Mouse (Mus musculus) liver, adult 2 months (tissue): ENCODE measurements at regions not wholly inside any gene's neighbourhood (a gene's known extent, or its start where the extent isn't known, plus 50 kb on each side); places are given as distances from the start of the nearest gene placed in this dataset.

Source experiments
- DNase-seq: peaks from one replicate; pipeline ENCODE4 v3.0.0-alpha.2; 2011; ENCODE audit warnings: low read depth, low spot score; ENCODE audit errors: extremely low read depth
- H3K27ac ChIP-seq: fragments of 200-500 bp; replicated peaks from 2 replicates; pipeline ENCODE4 v1.5.1; 2012; ENCODE audit warnings: low read depth, mild to moderate bottlenecking, control low read depth, inconsistent platforms, low read length; ENCODE audit not compliant: insufficient read depth
- H3K27me3 ChIP-seq: fragments of 200-500 bp; 2 replicates; pipeline ENCODE4 v1.6.1; 2012; ENCODE audit warnings: mild to moderate bottlenecking, moderate library complexity, low read length, inconsistent platforms; ENCODE audit not compliant: control insufficient read depth, insufficient read depth
- H3K36me3 ChIP-seq: fragments of 200-500 bp; 2 replicates; pipeline ENCODE4 v1.6.1; 2012; ENCODE audit warnings: low read length, inconsistent platforms; ENCODE audit not compliant: control insufficient read depth, insufficient read depth
- H3K4me1 ChIP-seq: fragments of 200-500 bp; 2 replicates; pipeline ENCODE4 v1.6.1; 2011; ENCODE audit warnings: low read length; ENCODE audit not compliant: control insufficient read depth, insufficient read depth
- H3K4me3 ChIP-seq: fragments of 200-500 bp; 2 replicates; pipeline ENCODE4 v1.5.1; 2011; ENCODE audit warnings: low read depth, mild to moderate bottlenecking, control low read depth, low read length, moderate library complexity; ENCODE audit not compliant: insufficient read depth
- H3K79me2 ChIP-seq: fragments of 200-500 bp; 2 replicates; pipeline ENCODE4 v1.6.1; 2012; ENCODE audit warnings: inconsistent platforms, mild to moderate bottlenecking, low read length, moderate library complexity; ENCODE audit not compliant: control insufficient read depth, insufficient read depth
- H3K9ac ChIP-seq: fragments of 200-500 bp; 2 replicates; pipeline ENCODE4 v1.6.1; 2012; ENCODE audit warnings: low read depth, mild to moderate bottlenecking, control low read depth, inconsistent platforms, low read length
- CTCF ChIP-seq: fragments of 200-500 bp; IDR thresholded peaks from 2 replicates; pipeline ENCODE4 v1.5.1; 2011; ENCODE audit warnings: low read depth, low read length, control low read depth
- POLR2A ChIP-seq: fragments of 200-500 bp; IDR thresholded peaks from 2 replicates; pipeline ENCODE4 v1.6.1; 2011; ENCODE audit warnings: low read length, control low read depth; ENCODE audit not compliant: insufficient read depth; ENCODE audit errors: extremely low read depth
- WGBS: fragments of 180-500 bp; shearing (Covaris S2); methylation state at CpG from one replicate; pipeline ENCODE4 v1.1.7; 2018; 5-methylcytosine and 5-hydroxymethylcytosine counted together

DNA sequence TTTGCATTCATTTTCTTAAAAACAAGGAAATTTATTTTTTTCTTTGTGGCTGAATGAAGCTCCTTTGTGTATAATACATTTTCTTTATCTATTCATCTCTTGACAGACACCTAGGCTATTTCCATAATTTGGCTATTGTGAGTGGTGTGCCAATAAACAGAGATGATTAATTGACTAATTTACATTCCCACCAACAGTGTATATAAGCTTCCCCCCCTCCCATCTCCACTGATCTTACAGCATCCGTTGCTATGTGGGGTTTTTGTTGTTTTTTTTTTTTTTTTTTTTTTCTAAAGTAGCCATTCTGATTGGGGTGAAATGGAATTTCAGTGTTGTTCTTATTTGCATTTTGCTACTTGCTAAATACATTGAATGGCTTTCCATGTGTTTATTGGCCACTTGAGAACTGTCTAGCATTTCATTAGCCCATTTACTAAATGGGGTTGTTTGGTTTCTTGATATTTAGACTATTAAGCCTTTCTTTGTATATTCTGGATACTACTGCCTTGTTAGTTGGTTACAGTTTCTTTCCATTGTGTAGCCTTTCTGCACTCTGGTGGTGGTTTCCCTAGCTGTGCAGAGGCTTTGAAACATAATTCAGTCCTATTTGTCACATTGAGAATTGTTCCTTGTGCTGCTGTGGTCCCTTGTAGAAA, 153.8 kb upstream of the Mad2l1 start:
- Histone ChIP-seq H3K9ac (no peak overlapping the region), H3K27me3 (no peaks in the 10 kb centered on the region), H3K36me3 (no peaks in the 10 kb centered on the region), H3K79me2 (no peaks in the 10 kb centered on the region), H3K27ac (no peak overlapping the region), H3K4me3 (no peak overlapping the region), H3K4me1 (no peaks in the 10 kb centered on the region)
- TF ChIP-seq CTCF = no peak
- no peak for TF ChIP-seq POLR2A
- WGBS = 52% methylated on average over 1 of the region's 1 CpGs
- no peak for DNase-seq

DNA sequence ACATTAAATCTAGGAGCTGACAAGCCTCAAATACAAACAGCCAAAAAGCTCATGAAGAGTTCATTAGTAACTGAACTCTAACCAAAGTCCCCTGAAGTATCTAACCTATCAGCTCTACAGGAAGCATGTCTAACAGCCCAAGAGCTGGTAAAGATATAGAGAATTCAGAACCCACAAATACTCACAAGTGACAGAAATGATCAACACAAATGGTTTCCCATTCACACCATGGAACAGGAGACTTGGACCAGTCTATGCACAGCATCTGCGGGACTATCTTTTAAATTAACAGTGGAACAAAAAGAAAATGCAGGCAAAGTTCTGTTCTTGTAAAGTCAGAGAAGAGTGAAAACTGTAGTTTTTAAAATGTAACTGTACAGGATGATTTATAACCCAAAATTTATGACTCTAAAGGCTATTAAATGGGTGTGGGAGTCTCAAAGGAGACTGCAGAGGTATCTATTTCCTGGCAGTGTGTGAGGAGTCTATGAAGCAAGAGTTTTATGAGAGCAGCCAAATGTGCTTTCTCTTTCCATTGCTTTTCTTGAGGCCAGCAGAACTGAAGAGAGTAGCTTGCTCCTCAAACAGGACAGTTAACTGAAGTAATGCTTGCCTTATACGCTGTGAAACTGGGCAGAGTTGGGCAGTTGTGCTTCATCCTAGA, 152.7 kb upstream of the Mad2l1 start:
- 94% methylated on average over 2 of the region's 2 CpGs for WGBS
- TF ChIP-seq POLR2A (no peak), CTCF (no peak)
- no peak overlapping the region for H3K9ac ChIP-seq
- DNase-seq = no peak
- H3K36me3 ChIP-seq = no peaks in the 10 kb centered on the region
- H3K4me3 ChIP-seq = no peak overlapping the region
- H3K27ac ChIP-seq = no peak overlapping the region
- H3K27me3 ChIP-seq = no peaks in the 10 kb centered on the region
- no peaks in the 10 kb centered on the region for H3K79me2 ChIP-seq
- H3K4me1 ChIP-seq = no peaks in the 10 kb centered on the region

DNA sequence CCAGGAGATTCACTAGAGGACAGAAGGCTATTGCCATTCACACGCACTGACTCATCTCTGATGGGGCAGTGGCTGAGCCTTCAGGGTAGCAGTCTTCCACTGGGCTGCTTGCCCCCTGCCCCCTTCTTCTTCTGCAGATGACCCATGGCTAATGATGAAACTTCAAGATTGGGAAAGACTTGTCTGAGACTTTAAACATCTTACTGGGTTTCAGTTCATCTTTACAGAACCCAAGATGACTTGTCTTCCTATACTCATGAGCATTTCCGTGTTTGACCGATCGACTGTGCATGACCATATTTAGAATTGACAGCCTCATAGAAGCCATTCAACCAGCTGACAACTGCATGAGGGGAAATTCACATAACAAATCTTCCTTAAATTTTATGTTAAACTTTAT, 140.0 kb upstream of the Mad2l1 start:
- no peaks in the 10 kb centered on the region for H3K36me3 ChIP-seq
- 82% methylated on average over 4 of the region's 4 CpGs for WGBS
- no peak overlapping the region for H3K27ac ChIP-seq
- no peaks in the 10 kb centered on the region for H3K79me2 ChIP-seq
- TF ChIP-seq POLR2A (no peak), CTCF (no peak)
- no peaks in the 10 kb centered on the region for H3K4me1 ChIP-seq
- no peak overlapping the region for H3K9ac ChIP-seq
- no peak overlapping the region for H3K4me3 ChIP-seq
- no peak for DNase-seq
- no peaks in the 10 kb centered on the region for H3K27me3 ChIP-seq

DNA sequence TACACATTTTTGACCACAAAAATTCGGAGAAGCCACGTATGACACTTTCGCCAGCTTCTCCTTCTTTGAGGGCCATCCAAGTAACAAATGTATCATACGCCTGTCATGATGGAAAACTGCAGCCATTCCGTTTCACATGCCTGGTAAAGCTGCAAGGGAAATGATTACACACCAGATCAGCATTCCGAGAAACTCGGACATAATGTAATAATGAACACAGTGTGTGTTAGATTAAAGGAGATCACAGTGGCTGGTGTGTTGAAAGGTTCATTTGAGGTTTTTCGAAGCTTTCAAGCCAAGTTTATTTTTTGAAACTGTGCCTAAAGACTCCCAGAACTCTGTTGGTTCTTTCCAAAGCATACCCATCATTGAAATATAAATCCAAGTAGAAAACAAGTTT, 137.8 kb upstream of the Mad2l1 start:
- whole genome bisulfite sequencing = 87% methylated on average over 8 of the region's 8 CpGs
- no peak for DNase-seq
- no peaks in the 10 kb centered on the region for H3K4me1 ChIP-seq
- no peak overlapping the region for H3K9ac ChIP-seq
- H3K27me3 ChIP-seq = no peaks in the 10 kb centered on the region
- no peak overlapping the region for H3K27ac ChIP-seq
- no peaks in the 10 kb centered on the region for H3K79me2 ChIP-seq
- TF ChIP-seq CTCF (no peak), POLR2A (no peak)
- H3K36me3 ChIP-seq = no peaks in the 10 kb centered on the region
- H3K4me3 ChIP-seq = no peak overlapping the region

DNA sequence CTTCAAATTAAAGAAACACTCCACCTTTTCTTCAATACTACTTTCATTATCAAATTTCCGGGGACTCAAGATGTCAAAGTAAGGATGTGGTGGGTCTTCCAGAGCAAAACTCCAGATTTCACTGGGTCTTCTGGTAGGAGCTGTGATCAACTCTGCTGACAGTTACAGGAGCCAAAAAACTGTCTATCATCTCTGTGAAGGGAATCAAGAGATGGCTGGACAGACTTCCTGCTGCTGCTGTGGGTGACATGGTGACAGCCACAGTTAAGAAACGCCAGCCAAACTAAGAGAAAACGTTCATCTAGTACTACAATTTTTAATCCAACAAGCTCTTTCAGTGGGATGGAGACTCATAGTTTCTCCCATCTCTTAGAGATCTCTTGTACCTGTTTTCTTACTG, 136.5 kb upstream of the Mad2l1 start:
- no peaks in the 10 kb centered on the region for H3K79me2 ChIP-seq
- no peak for TF ChIP-seq POLR2A
- no peak for TF ChIP-seq CTCF
- WGBS = 79% methylated on average over 3 of the region's 3 CpGs

DNA sequence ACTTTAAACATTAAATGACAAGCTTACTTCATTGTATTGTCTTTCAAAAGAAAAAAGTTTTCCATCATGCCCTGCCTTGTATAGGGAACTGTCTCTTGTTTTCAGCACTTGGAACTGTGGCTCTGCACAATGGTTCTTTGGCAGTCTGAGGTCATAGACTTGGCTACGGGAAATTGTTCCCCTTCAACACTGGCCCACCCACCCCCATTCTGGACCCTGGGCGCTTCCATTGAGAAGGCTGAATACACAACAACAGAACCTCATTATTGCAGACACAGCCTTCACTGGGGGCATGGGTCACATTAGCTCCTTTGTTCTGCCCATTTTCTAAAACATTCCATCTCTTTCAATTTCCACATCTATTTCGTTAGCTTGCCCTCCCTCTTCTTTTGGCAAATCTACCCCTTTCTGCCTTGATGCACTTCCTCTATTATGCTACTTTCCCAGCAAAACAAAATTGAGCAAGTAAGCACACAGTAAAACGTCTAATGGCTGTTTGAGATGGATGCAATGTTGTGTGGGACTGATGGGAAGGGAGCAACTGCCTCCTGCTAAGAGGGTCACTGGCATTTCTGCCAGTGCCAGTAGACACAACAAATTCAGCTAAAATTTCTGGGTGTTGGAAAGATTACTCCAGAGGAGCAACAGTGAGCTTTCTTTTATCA, 136.0 kb upstream of the Mad2l1 start:
- DNase-seq = no peak
- H3K9ac ChIP-seq = no peak overlapping the region
- H3K36me3 ChIP-seq = no peaks in the 10 kb centered on the region
- H3K4me3 ChIP-seq = no peak overlapping the region
- TF ChIP-seq POLR2A = no peak
- TF ChIP-seq CTCF = no peak
- no peaks in the 10 kb centered on the region for H3K4me1 ChIP-seq
- no peaks in the 10 kb centered on the region for H3K27me3 ChIP-seq
- H3K79me2 ChIP-seq = no peaks in the 10 kb centered on the region
- WGBS = 67% methylated on average over 4 of the region's 4 CpGs
- H3K27ac ChIP-seq = no peak overlapping the region

More for the DNA sequence above, 136.5 kb upstream of the Mad2l1 start:
- H3K9ac ChIP-seq = no peak overlapping the region
- H3K36me3 ChIP-seq = no peaks in the 10 kb centered on the region
- H3K27ac ChIP-seq = no peak overlapping the region
- no peaks in the 10 kb centered on the region for H3K4me1 ChIP-seq
- DNase-seq = no peak
- H3K27me3 ChIP-seq = no peaks in the 10 kb centered on the region
- H3K4me3 ChIP-seq = no peak overlapping the region
